Mouse (Mus musculus) cerebellum, postnatal 14 days (tissue): ENCODE results near the gene E130208F15Rik.
A peak's percentile ranks its signal among the peaks of the same experiment; 100 is the strongest.

Experiments
- DNase-seq, 2 experiments: peaks; one replicate each; pipeline ENCODE4 v3.0.0; 2021; ENCODE audit warnings: mixed read lengths in 2 of 2

E130208F15Rik gene

DNA sequence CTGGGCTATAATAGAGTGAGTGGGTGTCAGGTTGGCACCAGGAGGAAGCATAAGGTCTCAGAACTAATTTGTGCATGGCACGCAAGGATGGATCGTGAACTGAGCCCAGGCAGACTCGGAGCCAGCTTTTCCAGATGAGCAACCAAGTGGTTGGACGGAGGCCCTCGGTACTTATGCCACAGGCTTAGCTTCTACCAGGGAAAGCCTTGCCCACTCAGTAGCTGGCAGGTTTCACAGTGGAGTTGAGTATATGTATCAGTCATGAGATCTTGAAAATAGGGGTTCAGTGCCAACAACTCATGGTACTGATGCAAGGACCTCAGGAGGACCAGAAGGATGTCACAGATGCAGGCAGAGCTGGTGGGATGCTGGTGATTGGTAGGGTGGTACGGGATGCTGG is 14.1 kb downstream of the E130208F15Rik start:
- peak; percentile 75 to 78 for DNase-seq

DNA sequence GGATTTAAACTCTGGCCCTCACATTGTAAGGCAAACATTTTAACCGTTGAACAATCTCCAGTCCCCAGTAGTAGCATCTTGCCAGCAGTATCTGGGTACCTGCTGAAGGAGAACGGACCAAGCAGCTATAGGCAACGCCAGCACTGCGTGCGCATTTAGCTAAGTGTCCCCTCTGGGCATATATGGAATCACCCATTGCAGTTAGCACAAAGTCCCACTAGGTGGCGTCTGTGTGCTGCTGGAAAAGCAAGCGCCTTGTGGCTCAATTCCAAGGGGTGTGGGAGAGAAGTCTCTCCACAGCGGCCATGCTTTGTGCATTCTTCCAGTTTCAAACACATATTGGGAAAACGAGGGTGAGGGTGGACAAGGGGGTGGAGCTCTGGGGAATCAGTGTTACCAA is 14.8 kb downstream of the E130208F15Rik start:
- peak; percentile 96 to 99 for DNase-seq

DNA sequence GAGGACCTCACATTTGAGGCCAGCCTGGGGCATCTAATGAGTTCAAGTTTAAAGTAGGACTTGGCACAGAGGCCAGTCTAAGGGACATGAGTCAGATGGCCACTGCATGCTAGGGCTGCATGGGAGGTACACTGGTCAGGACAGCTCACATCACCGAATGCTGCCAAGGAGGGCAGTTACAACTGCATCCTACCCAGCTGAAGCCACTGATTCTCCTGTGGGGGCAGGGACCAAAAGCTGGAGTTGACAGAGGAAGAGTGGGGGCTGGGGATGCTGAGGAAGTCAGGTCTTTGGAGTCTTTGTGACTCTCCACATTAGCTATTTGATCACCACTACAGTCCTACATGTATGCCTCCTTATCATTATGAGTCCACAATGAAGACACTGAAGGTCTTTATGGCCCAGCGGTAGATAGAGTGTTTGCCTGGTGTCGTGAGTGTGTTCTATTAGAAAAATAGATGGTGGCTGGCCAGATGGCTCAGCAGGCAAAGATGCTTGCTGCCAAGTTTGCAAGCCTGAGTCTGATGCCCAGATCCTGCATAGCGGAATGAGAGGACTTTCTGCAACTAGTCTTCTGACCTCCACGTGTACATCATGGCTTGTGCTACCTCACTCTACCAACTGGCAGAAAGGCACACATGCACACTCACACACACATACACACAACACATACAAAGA is 18.0 kb downstream of the E130208F15Rik start:
- DNase-seq = peak; percentile 88 to 90

- peak in 1 of 2 experiments; percentile 28 for DNase-seq
Observed at GRCm38 (mm10) chr7:30346635-30347379, 25.3 kb downstream of the E130208F15Rik start.

DNA sequence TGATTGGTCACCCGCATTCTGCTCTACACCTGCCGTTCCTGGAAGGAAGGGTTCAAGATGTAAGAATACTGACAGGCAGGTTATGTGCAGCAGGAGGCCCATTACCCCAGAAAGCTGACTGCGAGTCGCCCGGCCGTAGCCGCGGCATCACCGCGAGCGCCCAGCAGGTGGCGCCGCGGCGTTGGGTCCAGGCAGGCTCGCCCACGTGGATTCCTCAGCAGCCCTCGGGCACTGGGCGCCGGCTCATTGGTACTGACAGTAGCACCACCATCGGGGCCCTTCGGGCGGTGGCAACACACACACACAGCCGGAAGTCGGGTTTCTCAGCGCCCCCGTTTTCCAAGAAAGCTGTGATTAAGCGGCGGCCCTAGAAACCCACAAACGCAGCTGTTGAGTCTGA is 26.3 kb downstream of the E130208F15Rik start:
- DNase-seq = peak; percentile 88

GRCm38 (mm10) chr7:30353279-30353822 is 31.8 kb downstream of the E130208F15Rik start:
- DNase-seq = peak; percentile 85 to 91

- no peak for DNase-seq
Observed at GRCm38 (mm10) chr7:30354059-30354458, 32.5 kb downstream of the E130208F15Rik start.

DNA sequence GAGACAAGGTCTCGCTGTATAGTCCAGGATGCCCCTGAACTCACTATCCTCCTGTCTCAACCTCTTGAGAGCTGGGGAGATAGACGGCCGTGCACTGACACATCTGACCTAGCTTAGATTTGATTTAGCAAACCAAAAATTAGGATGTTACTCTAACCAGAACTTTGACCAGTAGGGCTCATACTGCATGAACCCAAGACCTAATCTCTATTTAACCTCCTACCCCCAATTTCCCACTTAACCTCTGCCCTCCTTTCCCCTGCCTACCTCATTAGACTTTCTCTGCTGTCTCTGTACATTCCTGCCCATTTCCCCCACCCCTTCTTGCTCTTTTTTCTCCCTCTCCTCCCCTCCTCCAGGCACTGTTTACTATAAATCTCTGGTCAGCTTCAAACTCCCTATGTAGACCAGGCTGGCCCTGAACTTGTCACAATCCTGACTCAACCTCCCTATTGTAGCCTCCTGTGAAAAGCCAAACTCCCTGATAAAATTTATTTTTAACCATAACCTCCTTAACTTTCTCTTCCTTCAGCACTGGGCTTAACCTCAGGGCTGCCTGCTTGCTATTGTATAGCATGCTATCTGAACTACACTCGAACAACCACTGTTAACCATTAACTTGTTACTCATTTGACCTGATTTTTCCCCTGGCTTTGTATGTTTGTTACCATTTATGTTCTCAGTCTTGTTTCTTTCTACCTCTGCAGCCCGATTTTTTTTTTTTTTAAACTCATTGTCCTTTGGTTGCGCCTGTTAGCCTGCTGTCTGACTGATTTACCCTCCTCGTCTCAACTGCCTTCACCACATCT is 37.0 kb downstream of the E130208F15Rik start:
- DNase-seq = no peak

- peak in 1 of 2 experiments; percentile 35 for DNase-seq
Observed at GRCm38 (mm10) chr7:30359276-30359865, 37.8 kb downstream of the E130208F15Rik start.

DNA sequence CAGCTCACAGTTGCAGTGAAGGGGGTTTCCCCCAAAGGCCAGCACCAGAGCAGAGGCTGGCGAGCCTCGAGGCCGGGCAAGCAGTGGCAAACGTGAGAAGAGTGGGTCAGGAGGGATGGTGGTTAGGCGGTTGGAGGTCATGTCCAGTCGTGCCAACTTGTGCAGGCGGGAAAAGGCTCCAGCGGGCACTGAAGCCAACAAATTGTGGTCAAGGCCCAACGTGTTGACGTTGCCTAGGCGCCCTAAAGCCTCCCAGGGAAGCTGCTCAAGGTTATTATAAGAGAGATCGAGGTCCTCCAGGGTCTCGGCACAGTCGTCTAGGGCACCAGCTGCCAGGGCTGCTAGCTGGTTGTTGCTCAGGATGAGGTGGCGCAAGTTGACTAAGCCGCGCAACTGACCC is 38.5 kb downstream of the E130208F15Rik start:
- no peak for DNase-seq

DNA sequence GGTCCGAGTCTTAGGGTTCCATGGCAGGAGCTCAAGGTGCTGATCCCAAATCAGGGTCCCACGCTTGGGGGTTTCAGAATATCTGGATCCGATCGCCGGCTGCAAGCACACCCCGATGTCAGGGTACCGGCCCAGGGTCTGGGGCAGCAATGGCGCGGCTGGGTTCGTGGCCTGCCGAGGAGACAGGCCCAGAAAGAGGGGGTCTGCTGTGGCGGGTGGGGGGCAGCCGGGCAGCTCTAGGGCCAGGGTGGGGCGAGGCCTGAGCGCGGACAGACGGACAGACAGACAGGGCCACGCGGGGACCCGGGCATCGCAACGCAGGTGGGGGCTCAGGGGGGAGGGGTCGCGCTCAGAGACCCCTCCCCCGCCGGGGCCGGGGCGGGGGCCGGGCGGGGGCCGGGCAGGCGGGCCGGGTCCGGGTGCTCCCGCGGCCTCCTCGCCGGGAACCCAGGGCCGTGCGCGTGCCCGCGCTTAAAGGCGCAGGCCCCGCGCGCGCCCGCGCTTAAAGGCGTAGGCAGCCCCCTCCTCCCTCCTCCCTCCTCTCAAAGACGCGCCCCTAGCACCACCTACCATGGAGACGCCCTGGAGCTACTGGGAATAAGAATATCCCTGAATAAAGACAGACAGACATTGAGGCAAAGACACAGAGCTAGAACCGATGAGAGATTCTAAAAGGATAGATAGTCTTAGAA is 41.3 kb downstream of the E130208F15Rik start, which contains the start of gene Lrfn3:
TSS of gene Lrfn3 (minus strand) at position 121 of the 692 bp plus-strand sequence.
- peak; percentile 83 to 86 for DNase-seq

- peak in 1 of 2 experiments; percentile 32 for DNase-seq
Observed at GRCm38 (mm10) chr7:30363344-30363738, 41.8 kb downstream of the E130208F15Rik start.

- no peak for DNase-seq
Observed at GRCm38 (mm10) chr7:30367466-30367865, 45.9 kb downstream of the E130208F15Rik start.
